Mouse (Mus musculus): Measurements from ENCODE around the gene Aqp3.

Aqp3 gene

DNA sequence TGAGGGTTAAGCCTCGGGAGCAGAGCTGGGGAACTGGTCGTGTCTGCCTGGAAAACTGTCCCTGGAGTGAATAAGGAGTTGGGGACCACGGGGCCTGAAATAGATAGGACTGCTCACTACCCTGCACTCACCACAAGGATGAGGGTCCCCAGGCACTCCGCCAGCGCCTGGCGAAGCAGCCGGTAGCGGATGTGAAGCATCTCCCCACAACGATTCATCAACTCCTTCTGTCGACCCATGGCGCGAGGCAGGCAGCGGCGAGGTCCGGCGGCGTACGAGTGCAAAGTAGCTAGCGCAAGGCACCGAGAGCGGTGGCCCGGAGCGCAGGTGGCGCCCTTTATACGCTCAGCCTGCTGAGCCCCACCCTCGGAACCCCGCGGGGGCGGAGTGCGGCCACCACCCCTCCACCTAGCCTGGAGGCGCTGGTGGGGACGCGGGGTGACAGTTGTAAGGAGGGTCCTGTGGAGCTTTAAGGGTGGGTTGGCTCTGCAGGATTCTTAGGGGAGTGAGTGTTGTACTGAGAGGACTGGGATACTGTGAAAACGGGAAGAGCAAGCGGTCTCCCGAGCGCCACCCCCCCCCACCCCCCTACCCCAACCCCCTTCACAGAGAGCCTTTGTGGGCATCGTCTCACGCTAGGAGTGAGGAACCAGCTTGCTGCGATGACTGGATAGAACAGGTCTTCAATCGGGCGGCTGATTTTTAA lies at the start of gene Aqp3:
TSS of gene Aqp3 (minus strand) at position 313 of the 706 bp plus-strand sequence.
- peak; percentile 68 for DNase-seq (ENCODE audit: low spot score)

GRCm38 (mm10) chr4:41142601-41143000 lies 44.6 kb upstream of the Aqp3 start:
- DNase-seq (ENCODE audit: low spot score) = no peak

- DNase-seq (ENCODE audit: low spot score) = no peak
These were observed 42.3 kb upstream of the Aqp3 start for GRCm38 (mm10) chr4:41140174-41140875.

- DNase-seq (ENCODE audit: low spot score) = peak; percentile 35
These were observed 38.8 kb upstream of the Aqp3 start for GRCm38 (mm10) chr4:41136811-41137210.

DNA sequence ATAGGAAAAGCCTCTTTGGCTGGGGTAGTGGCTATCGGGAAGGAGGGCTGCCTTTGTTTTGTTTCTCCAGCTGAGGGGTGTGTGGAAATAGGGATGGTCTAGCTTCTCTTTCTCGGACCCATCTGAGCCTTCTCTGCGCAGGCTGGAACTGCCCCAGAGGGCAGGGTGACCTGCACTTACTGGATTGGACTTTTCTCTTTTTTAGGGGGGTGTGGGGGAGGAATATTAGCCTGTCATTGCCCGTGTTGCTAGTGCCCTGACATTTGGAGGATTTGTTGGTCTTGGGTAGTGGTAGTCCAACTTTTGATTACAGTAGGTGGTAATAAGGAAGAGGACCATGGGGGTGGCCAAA lies 38.4 kb upstream of the Aqp3 start:
- peak; percentile 57 for DNase-seq (ENCODE audit: low spot score)

DNA sequence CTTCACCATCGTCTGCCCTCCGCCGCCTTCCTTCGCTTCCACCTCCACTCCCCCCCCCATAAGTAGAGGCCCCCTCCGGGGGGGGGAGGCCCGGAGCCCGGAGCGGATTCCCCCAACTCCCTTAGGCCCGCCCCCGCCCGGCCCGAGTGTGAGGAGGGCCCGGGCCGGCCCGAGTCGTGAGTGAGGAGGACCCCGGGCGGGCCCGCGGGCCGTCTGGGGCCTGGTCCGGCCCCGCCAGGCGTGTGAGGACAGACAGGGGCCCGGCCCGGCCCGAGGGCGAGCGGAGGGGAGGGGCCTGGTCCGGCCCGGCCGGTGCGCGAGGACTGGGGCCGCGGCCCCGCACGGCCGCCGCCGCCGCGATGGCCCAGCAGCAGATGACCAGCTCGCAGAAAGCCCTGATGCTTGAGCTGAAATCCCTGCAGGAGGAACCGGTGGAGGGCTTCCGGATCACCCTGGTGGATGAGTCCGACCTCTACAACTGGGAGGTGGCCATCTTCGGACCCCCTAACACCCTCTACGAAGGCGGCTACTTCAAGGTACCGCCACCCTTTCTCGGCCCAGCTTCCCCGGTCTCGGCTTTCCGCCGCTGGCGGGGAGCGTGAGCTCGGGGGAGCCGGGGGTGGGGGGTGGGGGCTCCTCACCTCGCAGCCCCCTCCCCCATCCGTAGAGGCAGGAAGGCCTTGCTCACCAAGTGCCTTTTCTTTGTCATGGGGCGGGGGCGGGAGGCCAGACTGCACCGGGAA lies 37.9 kb upstream of the Aqp3 start, which contains the start of gene Ube2r2:
TSS of gene Ube2r2 (plus strand) at position 33 of the 743 bp plus-strand sequence.
- DNase-seq (ENCODE audit: low spot score) = peak; percentile 67

DNA sequence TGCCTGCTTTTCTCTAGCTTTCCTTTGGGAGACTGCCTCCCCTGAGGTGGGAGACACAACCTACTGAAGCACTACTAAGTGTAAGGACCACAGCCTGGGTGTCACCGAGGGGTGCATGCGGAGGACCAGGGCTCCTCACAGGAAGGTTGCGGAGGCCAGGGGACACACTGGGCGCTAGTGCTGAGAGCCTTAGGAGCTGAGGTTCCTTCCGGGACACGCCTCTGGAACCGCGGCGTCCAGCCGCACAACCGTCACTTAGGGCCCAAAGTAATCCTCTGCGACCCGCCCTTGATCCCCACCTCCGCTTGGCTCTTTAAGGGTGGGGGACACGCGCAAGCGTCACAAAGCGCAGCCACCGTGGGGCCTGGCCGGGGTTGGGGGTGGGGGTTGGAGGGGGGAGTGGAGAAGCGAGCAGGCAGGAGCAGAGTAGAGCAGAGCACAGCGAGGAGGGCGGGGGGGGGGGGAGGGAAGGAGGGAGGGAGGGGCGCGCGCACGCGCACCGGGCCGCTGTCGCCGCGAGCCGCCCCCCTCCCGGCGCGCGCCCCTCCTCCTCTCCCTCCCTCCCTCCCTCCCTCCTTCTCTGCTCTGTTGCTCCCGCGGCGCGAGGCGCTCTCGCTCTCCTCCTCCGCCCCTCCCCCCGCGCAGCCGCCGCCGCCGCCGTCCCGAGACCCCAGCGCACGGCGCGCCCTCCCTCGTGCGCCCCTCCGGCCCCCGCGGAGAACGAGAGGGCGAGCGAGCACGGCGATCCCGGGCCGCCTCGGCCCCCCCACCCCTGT lies 37.1 kb upstream of the Aqp3 start:
- peak; percentile 85 for DNase-seq (ENCODE audit: low spot score)

DNA sequence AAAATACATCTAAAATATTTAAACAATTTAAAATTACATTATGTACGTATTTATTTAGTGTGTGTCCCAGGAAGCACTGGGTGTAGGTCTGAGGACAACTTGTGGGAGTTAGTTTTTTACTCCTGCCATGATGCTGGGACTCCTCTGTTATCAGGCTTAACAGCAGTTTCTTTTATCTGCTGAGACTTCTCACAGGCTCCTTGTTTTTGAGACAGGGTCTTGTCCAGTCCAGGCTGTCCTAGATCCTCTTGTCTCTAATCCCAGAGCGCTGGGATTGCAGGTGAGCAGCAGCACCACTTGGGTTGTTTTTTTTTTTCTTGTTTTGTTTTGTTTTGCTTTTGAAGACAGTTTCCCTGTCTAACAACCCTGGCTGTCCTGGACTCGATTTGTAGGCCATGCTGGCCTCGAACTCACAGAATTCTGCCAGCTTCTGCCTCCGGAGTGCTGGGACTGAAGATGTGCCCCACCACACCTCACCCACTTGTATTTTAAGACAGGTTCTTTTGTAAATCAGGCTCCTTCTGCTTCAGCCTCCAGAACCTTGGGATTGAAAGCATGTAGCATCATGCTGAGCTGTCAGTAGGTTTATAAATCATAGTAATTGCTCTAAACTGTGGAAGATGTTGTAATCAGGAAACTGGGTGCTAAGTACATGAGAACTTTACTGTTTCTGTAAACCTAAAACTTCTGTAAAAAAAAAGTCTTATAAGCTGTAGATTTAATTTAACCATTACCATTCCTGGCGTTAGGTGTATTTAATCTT lies 35.7 kb upstream of the Aqp3 start:
- DNase-seq (ENCODE audit: low spot score) = no peak

GRCm38 (mm10) chr4:41132471-41132870 lies 34.5 kb upstream of the Aqp3 start:
- no peak for DNase-seq (ENCODE audit: low spot score)

DNA sequence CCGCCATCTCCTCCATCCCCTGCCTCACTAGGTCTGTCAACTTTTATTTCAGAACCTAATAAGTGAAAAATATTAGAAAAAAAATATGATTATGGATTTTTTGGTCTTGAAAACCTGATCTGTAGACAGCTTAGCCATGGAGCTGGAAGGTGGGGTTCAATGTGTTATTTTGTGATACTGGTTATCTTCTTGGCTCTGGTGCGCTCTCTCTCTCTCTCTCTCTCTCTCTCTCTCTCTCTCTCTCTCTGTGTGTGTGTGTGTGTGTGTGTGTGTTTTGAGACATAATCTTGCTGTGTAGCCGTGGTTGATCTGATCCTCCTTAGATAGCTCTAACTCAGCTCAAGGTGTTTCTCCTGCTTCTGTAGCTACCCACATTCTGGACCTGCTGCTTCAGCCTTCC lies 31.9 kb upstream of the Aqp3 start:
- no peak for DNase-seq (ENCODE audit: low spot score)

- DNase-seq (ENCODE audit: low spot score) = peak; percentile 82
These were observed 31.4 kb upstream of the Aqp3 start for GRCm38 (mm10) chr4:41129406-41129805.

GRCm38 (mm10) chr4:41124180-41124951 lies 26.4 kb upstream of the Aqp3 start, which contains the start of gene Nol6:
Nol6 (minus strand) TSS chr4:41124455.
- DNase-seq (ENCODE audit: low spot score) = peak; percentile 100

GRCm38 (mm10) chr4:41118706-41119292 lies 20.8 kb upstream of the Aqp3 start:
- peak; percentile 80 for DNase-seq (ENCODE audit: low spot score)

- no peak for DNase-seq (ENCODE audit: low spot score)
These were observed 18.8 kb upstream of the Aqp3 start for GRCm38 (mm10) chr4:41116817-41117216.

GRCm38 (mm10) chr4:41115793-41116192 lies 17.8 kb upstream of the Aqp3 start:
- DNase-seq (ENCODE audit: low spot score) = no peak

DNA sequence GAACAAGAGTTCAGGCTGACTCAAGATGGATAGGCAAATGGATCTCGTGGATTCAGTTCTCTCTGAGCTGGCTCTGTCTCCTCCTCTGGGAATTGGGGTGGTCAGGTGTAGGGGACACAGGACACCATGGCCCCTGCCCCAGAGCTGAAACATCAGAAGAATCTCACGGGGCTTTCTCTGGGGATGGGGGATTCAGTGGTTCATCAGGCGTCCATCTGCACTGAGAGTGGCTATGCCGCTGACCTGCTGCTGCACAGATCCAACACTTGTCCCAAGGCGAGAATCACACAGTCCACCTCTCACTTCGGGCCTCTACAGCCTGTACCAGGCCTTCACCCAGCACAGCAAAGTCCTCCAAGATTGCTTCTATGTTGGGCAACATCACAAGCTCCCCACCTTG lies 17.1 kb upstream of the Aqp3 start:
- no peak for DNase-seq (ENCODE audit: low spot score)

GRCm38 (mm10) chr4:41114358-41115070 lies 16.5 kb upstream of the Aqp3 start:
- DNase-seq (ENCODE audit: low spot score) = no peak

DNA sequence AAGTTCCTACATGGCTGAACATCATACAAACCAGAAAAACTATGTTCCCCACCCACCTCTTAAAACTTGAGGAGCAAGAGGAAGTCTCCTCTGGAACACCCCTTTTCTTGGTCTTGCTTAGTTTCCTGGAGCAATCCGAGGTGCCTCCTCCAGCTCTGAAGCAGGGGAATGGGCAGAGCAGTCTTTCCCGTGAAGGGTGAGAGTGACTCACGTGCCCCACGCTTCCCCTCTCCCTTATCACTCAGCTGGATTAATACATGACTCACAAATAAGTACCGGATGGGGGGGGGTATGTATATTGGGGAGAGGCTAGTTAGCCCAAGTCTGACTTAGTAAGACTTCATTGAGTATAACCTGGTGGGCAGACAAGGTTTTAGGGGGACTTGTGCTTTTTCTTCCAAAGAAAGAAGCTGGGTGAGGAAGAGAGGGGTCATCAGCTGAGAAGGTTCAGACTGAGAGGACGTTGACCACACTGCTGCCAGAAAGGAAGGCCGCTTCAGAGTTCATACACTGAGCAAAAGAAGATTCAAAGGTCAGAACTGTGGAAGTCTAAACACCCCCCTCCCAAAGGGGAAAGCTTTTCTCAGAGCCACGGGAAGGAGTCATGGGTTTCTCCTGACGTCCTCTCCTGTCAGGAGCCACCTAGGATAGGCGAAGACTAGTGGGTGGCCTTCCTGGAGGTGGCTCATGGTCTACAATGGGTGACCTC lies 10.9 kb upstream of the Aqp3 start:
- DNase-seq (ENCODE audit: low spot score) = no peak

DNA sequence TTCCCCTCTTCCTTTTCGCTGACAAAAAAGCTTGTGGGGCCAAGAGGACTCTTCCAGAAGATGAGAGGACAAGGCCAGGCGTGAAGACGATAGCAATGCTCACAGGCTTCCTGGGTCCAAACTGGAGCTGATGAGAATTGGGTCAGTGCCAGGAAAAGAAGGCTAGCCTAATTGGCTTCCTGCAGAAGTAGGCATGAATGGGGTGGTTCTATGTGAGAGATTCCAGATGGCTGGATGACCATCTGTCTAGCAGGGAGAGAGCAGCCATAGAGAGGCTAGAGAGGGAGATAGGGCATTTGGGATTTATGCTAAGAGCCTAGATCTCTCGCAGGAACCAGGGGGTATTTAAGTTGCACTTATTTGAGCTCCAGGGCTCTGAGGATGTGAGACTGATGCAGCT lies 9.5 kb upstream of the Aqp3 start:
- DNase-seq (ENCODE audit: low spot score) = no peak

All from embryo, embryonic 10 days (tissue).